Mouse (Mus musculus) adrenal gland, postnatal 14 days (tissue): ENCODE measurements around the gene Gla. TPM values are rescaled to one million over a fixed set of nuclear protein-coding genes. Genes with fewer than 3 reads are reported as not detected.

ENCODE experiments used
- total RNA-seq: library from RNA; stranded (reverse); gene quantifications from 2 replicates; pipeline ENCODE4 v1.2.3, GENCODE M21; 2021

The Gla gene
- total RNA-seq, 1 experiment from 2014 or later, result 7.0 TPM

Other genes with a start within 250 kb of the Gla start
- 0.41 and 0.53 TPM in 2 replicates for gene Drp2, start 196.6 kb downstream of the Gla start, total RNA-seq
- gene Taf7l, start 124.6 kb downstream of the Gla start, total RNA-seq, result not detected in 2 replicates
- 52.4 and 53.2 TPM in 2 replicates for gene Timm8a1, start 59.3 kb downstream of the Gla start, total RNA-seq
- gene Btk, start 17.6 kb downstream of the Gla start, total RNA-seq, result 2.1 and 4.7 TPM in 2 replicates
- 329 and 369 TPM in 2 replicates for gene Rpl36a, start 15.5 kb downstream of the Gla start, total RNA-seq
- 96.9 and 100 TPM in 2 replicates for gene Hnrnph2, start 54 bp upstream of the Gla start, total RNA-seq
- gene Armcx4, start 85.4 kb upstream of the Gla start, total RNA-seq, result 13.9 and 15.5 TPM in 2 replicates
- 18.6 and 19.3 TPM in 2 replicates for gene Armcx1, start 116.8 kb upstream of the Gla start, total RNA-seq
- 7.3 and 11.3 TPM in 2 replicates for gene Armcx6, start 150.3 kb upstream of the Gla start, total RNA-seq
- 37.9 and 40.6 TPM in 2 replicates for gene Armcx3, start 155.5 kb upstream of the Gla start, total RNA-seq
- gene Armcx2, start 208.1 kb upstream of the Gla start, total RNA-seq, result 47.2 and 48.4 TPM in 2 replicates